Mouse (Mus musculus) heart, embryonic 15.5 days (tissue): ENCODE measurements around the gene Lrrfip2. TPM values are rescaled to one million over a fixed set of nuclear protein-coding genes. Genes with fewer than 3 reads are reported as not detected.

Experiments
- polyA plus RNA-seq: library from polyadenylated mRNA; unstranded; fragments of >200 nt; fragmentation: Nextera tagmentation; extraction: Ambion mirVana; gene quantifications from 2 replicates; pipeline ENCODE4 v1.2.1, GENCODE M21; 2015

Gene Lrrfip2
- polyA plus RNA-seq, 1 experiment from 2014 or later: 64.9 TPM

Other genes with a start within 250 kb of the Lrrfip2 start
- 1.7 and 3.2 TPM in 2 replicates for gene Als2cl, start 237.7 kb upstream of the Lrrfip2 start, polyA plus RNA-seq
- 0.74 and 1.2 TPM in 2 replicates for gene Tmie, start 237.5 kb upstream of the Lrrfip2 start, polyA plus RNA-seq
- not detected in 2 replicates for gene Fam240a, start 200.7 kb upstream of the Lrrfip2 start, polyA plus RNA-seq
- not detected in 2 replicates for gene Tdgf1, start 171.4 kb upstream of the Lrrfip2 start, polyA plus RNA-seq
- 4.4 and 6.9 TPM in 2 replicates for gene Lrrc2, start 166.0 kb upstream of the Lrrfip2 start, polyA plus RNA-seq
- gene Rtp3, start 127.0 kb upstream of the Lrrfip2 start, polyA plus RNA-seq: 0.30 and 0.36 TPM in 2 replicates
- gene Ltf, start 98.3 kb upstream of the Lrrfip2 start, polyA plus RNA-seq: 1.9 and 2.2 TPM in 2 replicates
- 3.9 and 5.2 TPM in 2 replicates for gene Ccrl2, start 60.1 kb upstream of the Lrrfip2 start, polyA plus RNA-seq
- 31.4 and 34.1 TPM in 2 replicates for gene Mlh1, start 154.2 kb downstream of the Lrrfip2 start, polyA plus RNA-seq
- gene Epm2aip1, start 154.3 kb downstream of the Lrrfip2 start, polyA plus RNA-seq: 18.4 and 20.9 TPM in 2 replicates
- gene Trank1, start 194.1 kb downstream of the Lrrfip2 start, polyA plus RNA-seq: 0.15 TPM in 1 of 2 replicates, not detected in the other